In the genomic region with DNA sequence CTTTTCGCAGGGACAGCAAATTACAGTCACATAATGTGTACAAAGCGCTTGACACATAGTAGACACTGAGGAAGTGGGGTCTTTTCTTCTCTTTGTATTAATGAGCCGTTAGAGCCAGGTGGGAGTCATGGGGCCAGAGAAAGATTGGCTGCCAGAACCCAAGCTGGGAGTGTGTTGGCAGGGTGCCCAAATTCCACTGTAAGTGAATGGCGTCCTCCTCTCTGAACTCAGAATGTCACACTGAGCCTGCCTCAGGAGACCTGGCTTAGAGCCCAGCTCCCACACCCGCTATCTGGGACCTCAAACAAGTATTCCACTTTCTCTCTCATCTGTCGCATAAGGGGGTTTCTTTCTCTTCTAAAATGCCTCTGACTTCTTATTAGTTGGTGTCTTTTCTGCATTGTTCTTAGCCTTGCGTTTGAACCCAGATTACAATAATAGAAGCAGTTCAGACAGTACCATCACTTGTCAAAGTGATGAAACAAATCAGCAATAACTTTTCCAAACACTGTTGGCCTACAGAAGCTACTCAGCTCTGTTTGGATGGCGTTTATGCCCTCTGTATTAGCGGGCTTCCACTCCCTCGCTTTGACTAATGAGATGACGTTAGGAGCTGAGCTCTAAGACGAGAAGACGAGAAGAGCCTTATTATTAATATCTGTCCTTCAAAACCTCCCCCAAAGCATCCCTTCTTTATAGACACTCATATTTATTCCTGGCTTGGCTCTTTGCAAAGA, we compare ENCODE assay signal across 8 mouse cellular contexts. TPM values are rescaled to one million over a fixed set of nuclear protein-coding genes. Genes with fewer than 3 reads are reported as not detected.
DNase-seq lines count a peak whose midpoint lies in the region; ATAC-seq lines count a peak whose summit lies in the region.

No protein-coding gene starts in this region.

- H3K4me1 ChIP-seq in forebrain, embryonic 10.5 days: peaks cover 19% of the 10 kb centered on the region
- H3K4me1 ChIP-seq in midbrain, embryonic 13.5 days (replicated peaks): peaks cover 19% of the 10 kb centered on the region

- no peaks in the 10 kb centered on the region for H3K27me3 ChIP-seq in forebrain, embryonic 10.5 days (ENCODE audit: poor library complexity, severe bottlenecking)
- H3K27me3 ChIP-seq in midbrain, embryonic 13.5 days: no peaks in the 10 kb centered on the region

- H3K36me3 ChIP-seq in forebrain, embryonic 10.5 days (replicated peaks): no peaks in the 10 kb centered on the region
- H3K36me3 ChIP-seq in midbrain, embryonic 13.5 days: no peaks in the 10 kb centered on the region

- no peaks in the 10 kb centered on the region for H3K9me3 ChIP-seq in forebrain, embryonic 10.5 days
- H3K9me3 ChIP-seq in midbrain, embryonic 13.5 days: no peaks in the 10 kb centered on the region

- H3K4me3 ChIP-seq in forebrain, embryonic 10.5 days: no peak overlapping the region
- H3K4me3 ChIP-seq in midbrain, embryonic 13.5 days (replicated peaks): no peak overlapping the region

- peak overlapping the region; percentile 48; the same call in 1 of the 2 replicates for H3K27ac ChIP-seq in forebrain, embryonic 10.5 days
- H3K27ac ChIP-seq in midbrain, embryonic 13.5 days: peak overlapping the region; percentile 31; the same call in 1 of the 2 replicates

- H3K9ac ChIP-seq in midbrain, embryonic 13.5 days (replicated peaks): no peak overlapping the region

- WGBS in forebrain, embryonic 10.5 days: 74% methylated on average over 13 of the region's 13 CpGs
- 40% methylated on average over 13 of the region's 13 CpGs for WGBS in midbrain, embryonic 13.5 days

- intact Hi-C loops in heart, postnatal 14 days (cut with DNase I): no loop called here

- peak; percentile 33 for DNase-seq in embryo, embryonic 10.5 days (ENCODE audit: low spot score)
- no peak for DNase-seq in embryo, embryonic 9.5 days (ENCODE audit: extremely low spot score)
- peak; percentile 73 for DNase-seq in adrenal gland, adult 2 months
- DNase-seq in forebrain, embryonic 10.5 days (ENCODE audit: extremely low spot score, low spot score): no peak
- DNase-seq in heart, postnatal 14 days: peak; percentile 81 to 85
- DNase-seq in kidney, postnatal 4 days: peak; percentile 87 to 91
- no peak for DNase-seq in spleen, adult 12 weeks (ENCODE audit: low spot score)

- H3K4me2 ChIP-seq in midbrain, embryonic 13.5 days (replicated peaks): no peak overlapping the region

- peak; percentile 90 for ATAC-seq in midbrain, embryonic 13.5 days

RNA-seq across cellular contexts. Expression of a gene that starts 21.9 kb away (rescaled TPM):
- total RNA-seq in adrenal gland, adult 2 months (2021): under 1 TPM in 1 of 2 experiments, not detected in 1; 0.24 TPM
- 0.08 and 0.20 TPM in 2 replicates for polyA plus RNA-seq in adrenal gland, adult 2 months (2012; rRNA removed)
- 2.6 and 2.7 TPM in 2 replicates for polyA plus RNA-seq in forebrain, embryonic 10.5 days (2016; fragmentation: Nextera tagmentation; extraction: Ambion mirVana)
- total RNA-seq in heart, postnatal 14 days (2021): 1 to 10 TPM; 1.9 to 2.1 TPM
- 9.2 and 11.4 TPM in 2 replicates for polyA plus RNA-seq in midbrain, embryonic 13.5 days (2015; fragmentation: Nextera tagmentation; extraction: Ambion mirVana)

Comparison
In these comparisons a context has a peak if more than half of its experiments do, and no peak if none do; other contexts are left out.
1. DNase-seq: peak in embryo, embryonic 10.5 days (single experiment), adrenal gland, adult 2 months (single experiment), heart, postnatal 14 days (2 of 2) and kidney, postnatal 4 days (2 of 2); none in embryo, embryonic 9.5 days (single experiment), forebrain, embryonic 10.5 days (single experiment) and spleen, adult 12 weeks (single experiment).